Mouse (Mus musculus) heart, embryonic 16.5 days (tissue): Measurements from ENCODE around the gene Trim56. TPM values are rescaled to one million over a fixed set of nuclear protein-coding genes. Genes with fewer than 3 reads are reported as not detected.

Experiments used
- ATAC-seq: fragments of 200-750 bp; cut with Nextera tagmentation; replicated peaks from 2 replicates; pipeline ENCODE4 v1.8.0; 2017; ENCODE audit warnings: moderate number of reproducible peaks; ENCODE audit not compliant: insufficient read depth, low FRiP score; ENCODE audit errors: extremely low read depth
- H3K27ac ChIP-seq: fragments of 300-500 bp; sonication (generic); 2 replicates; pipeline ENCODE4 v1.5.1; 2014; ENCODE audit warnings: mild to moderate bottlenecking, low read length, control low read depth, moderate library complexity
- H3K27me3 ChIP-seq: fragments of 300-500 bp; sonication (generic); 2 replicates; pipeline ENCODE4 v1.6.1; 2014; ENCODE audit warnings: low read length, mixed read lengths; ENCODE audit not compliant: control insufficient read depth, insufficient read depth
- H3K36me3 ChIP-seq: fragments of 300-500 bp; sonication (generic); 2 replicates; pipeline ENCODE4 v1.6.1; 2014; ENCODE audit not compliant: control insufficient read depth, insufficient read depth
- H3K4me1 ChIP-seq: fragments of 300-500 bp; sonication (generic); 2 replicates; pipeline ENCODE4 v1.6.1; 2014; ENCODE audit warnings: low read length, mixed read lengths; ENCODE audit not compliant: control insufficient read depth, insufficient read depth
- H3K4me2 ChIP-seq: fragments of 300-500 bp; sonication (generic); 2 replicates; pipeline ENCODE4 v1.6.1; 2014; ENCODE audit warnings: low read depth, mild to moderate bottlenecking, control low read depth, low read length
- H3K4me3 ChIP-seq: fragments of 300-500 bp; sonication (generic); 2 replicates; pipeline ENCODE4 v1.5.1; 2014; ENCODE audit warnings: mild to moderate bottlenecking, control low read depth, low read length
- H3K9ac ChIP-seq: fragments of 300-500 bp; sonication (generic); 2 replicates; pipeline ENCODE4 v1.6.1; 2014; ENCODE audit warnings: low read length, control low read depth
- H3K9me3 ChIP-seq: fragments of 300-500 bp; sonication (generic); replicated peaks from 2 replicates; pipeline ENCODE4 v1.6.1; 2016; ENCODE audit warnings: low read length; ENCODE audit not compliant: control insufficient read depth
- WGBS: fragments of 180-500 bp; shearing (Covaris S2); extraction: QIAGEN DNeasy Blood & Tissue Kit; methylation state at CpG from one replicate; pipeline ENCODE4 v1.1.7; 2014; 5-methylcytosine and 5-hydroxymethylcytosine counted together
- polyA plus RNA-seq: library from polyadenylated mRNA; unstranded; fragments of >200 nt; fragmentation: Nextera tagmentation; extraction: Ambion mirVana; gene quantifications from 2 replicates; pipeline ENCODE4 v1.2.1, GENCODE M21; 2015

Trim56 gene
- polyA plus RNA-seq, 1 experiment from 2014 or later, result 7.2 TPM

DNA sequence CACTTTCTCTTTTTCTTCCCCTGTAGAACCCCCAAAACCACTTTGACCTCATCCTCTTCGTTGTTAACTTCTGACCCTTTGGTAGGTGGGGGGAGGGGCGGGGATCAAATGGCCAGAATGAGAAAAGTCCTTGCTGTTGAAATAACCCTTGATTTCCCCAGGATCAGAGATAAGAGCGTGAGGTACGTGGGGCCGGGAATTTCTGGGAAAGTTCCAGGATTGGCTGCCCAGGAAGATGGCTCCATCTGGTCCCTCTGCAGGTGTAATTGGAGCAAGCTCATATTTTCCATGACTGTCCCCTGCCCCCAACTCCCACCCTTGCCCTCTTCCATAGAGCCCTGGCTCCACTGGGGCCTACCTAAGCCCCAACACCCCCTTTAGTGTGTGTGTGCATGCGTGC, 40.3 kb downstream of the Trim56 start:
- H3K36me3 ChIP-seq, result no peaks in the 10 kb centered on the region
- no peak overlapping the region for H3K4me2 ChIP-seq
- H3K27me3 ChIP-seq, result no peaks in the 10 kb centered on the region
- H3K27ac ChIP-seq, result peak overlapping the region; percentile 94
- 43% methylated on average over 6 of the region's 6 CpGs for WGBS
- H3K9ac ChIP-seq, result 0 out of 2 replicates have a peak overlapping the region, but pooled peaks have one; percentile 23
- H3K4me1 ChIP-seq, result peaks cover 67% of the 10 kb centered on the region
- no peak for ATAC-seq
- no peaks in the 10 kb centered on the region for H3K9me3 ChIP-seq
- no peak overlapping the region for H3K4me3 ChIP-seq

DNA sequence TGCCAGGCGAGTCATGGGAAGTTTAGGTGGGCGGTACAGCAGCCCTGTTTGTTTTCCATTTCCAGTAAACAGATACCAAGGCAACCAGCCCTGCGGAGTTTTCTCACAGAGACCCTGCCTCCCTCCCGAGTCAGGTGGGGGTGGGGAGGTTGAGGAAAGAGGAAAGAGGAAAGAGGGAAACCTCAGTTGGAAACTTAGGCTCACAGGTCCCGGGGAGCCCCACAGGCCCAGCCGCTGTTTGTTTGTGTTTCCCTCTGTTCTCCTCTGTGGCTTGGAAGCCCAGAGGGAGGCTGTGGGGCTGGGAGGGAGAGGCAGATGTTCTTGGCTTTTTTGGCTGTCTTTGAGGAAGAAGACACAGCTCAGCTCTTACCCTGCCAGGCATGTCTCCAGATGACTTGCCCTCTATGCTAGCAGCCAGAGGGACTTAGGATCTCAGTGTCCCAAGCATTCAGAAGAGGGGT, 41.8 kb downstream of the Trim56 start:
- Histone ChIP-seq H3K4me3 (no peak overlapping the region), H3K4me2 (no peak overlapping the region), H3K4me1 (peaks cover 59% of the 10 kb centered on the region), H3K9me3 (no peaks in the 10 kb centered on the region), H3K27ac (no peak overlapping the region), H3K27me3 (no peaks in the 10 kb centered on the region), H3K36me3 (no peaks in the 10 kb centered on the region), H3K9ac (peak overlapping the region; percentile 5; the same call in 1 of the 2 replicates)
- 44% methylated on average over 6 of the region's 6 CpGs for WGBS
- ATAC-seq, result no peak

DNA sequence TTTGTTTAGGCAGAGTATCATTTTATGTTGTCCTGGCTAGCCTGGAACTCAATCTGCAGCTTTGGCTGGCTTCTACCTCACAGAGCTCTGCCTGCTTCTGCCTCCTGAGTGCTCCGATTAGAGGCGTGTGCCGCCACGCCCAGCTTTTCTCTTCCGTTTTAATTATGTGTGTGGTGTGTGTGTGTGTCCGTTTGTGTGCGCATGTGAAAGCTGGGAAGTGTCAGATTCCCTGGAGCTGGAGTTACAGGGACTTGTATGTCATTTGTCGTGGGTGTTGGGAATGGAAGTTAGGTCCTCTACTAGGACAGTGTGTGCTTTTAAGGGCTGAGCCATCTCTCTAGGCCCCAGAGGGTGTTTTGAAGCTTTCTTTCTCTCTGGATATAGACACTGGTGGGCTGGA, 42.9 kb downstream of the Trim56 start:
- Histone ChIP-seq H3K9ac (no peak overlapping the region), H3K27me3 (no peaks in the 10 kb centered on the region), H3K27ac (peak overlapping the region; percentile 97), H3K4me3 (no peak overlapping the region), H3K4me2 (no peak overlapping the region), H3K9me3 (no peaks in the 10 kb centered on the region), H3K36me3 (no peaks in the 10 kb centered on the region), H3K4me1 (peaks cover 49% of the 10 kb centered on the region)
- 91% methylated on average over 8 of the region's 8 CpGs for WGBS
- ATAC-seq, result no peak

DNA sequence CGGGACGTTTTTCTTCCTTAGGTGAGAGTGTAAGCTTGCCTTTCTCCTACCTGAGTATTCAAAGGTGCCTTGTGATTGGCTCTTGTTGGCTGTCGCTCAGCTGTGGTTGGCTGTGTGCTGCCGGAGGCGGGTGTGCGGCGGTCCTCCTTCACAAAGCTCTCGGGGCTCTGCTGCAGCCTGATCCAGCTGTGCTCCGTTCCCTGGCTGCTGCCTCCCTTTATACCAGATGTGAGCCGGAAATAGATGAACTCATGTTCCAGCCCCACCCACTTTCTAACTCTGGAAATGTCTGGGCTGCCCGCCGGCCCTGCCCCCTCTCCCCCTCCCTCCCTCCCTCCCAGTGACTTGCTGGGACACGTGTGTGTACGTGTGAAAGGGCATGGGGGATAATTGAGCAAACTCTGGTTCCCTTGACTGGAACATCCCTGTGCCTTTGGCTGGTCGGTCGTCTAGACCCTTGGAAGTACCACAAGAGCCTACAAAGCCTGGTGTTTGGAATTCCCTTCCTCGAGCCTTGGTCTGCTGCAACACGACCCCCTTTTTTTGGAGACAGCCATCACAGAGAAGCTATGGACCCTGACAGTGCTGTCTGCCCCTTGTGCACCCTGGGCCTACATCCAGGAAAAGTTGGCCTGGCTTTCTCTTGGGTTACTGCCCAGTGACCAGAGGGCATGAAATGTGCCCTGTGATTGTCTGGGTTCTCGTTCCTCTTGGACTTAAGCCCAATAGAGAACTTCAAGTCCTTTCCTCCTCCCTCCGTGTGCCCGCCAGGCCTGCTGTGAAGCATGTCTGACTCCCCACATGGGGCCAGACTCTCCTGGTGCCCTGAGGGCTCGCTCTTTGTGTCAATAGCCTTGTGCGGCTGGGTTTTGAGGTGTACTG, 43.7 kb downstream of the Trim56 start, which contains the start of gene Serpine1:
TSS of gene Serpine1 (minus strand) at position 190 of the 882 bp plus-strand sequence.
- Histone ChIP-seq H3K4me2 (peak within 1 kb of the TSS; percentile 57), H3K27me3 (no peaks in the 10 kb centered on the region), H3K27ac (peak within 1 kb of the TSS; percentile 97), H3K36me3 (no peaks in the 10 kb centered on the region; the same call in 1 of the 2 replicates), H3K4me3 (peak within 1 kb of the TSS; percentile 33), H3K9ac (peak within 1 kb of the TSS; percentile 56), H3K9me3 (no peaks in the 10 kb centered on the region), H3K4me1 (peaks cover 45% of the 10 kb centered on the region)
- WGBS, result 13% methylated on average over 23 of the region's 23 CpGs
- peak; percentile 87 for ATAC-seq

DNA sequence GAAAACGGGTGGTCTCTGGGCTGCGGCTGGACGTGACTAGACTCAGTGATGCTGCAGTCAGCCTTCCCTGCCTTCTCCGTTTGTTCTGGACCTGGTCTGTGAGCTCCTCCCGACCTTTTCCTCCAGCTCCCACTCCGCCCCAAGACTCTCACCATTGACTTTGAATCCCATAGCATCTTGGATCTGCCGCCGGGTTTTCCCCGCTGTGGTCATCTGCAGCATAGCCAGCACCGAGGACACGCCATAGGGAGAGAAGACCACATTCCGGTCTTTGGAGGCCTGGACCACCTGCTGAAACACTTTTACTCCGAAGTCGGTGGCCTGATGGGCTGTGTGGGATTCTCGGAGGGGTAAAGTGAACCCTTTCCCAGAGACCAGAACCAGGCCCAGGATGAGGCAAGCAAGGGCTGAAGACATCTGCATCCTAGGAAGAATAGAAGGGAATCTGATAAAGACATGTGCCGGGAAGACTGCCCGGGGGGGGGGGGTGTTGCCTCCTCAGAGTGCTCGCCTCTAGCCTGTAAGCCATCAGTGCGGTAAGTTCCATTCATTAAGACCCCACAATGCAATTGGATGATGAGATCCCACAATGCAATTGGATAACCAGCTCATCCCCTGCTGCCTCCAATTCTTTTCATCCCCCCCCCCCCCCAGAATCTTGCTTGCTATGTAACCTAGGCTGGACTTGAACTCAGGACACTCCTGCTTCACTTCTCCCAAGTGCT, 45.0 kb downstream of the Trim56 start:
- WGBS, result 84% methylated on average over 19 of the region's 19 CpGs
- Histone ChIP-seq H3K27ac (no peak overlapping the region), H3K9ac (no peak overlapping the region), H3K36me3 (no peaks in the 10 kb centered on the region; the same call in 1 of the 2 replicates), H3K4me3 (peak overlapping the region; percentile 33; the same call in 1 of the 2 replicates), H3K4me2 (peak overlapping the region; percentile 57), H3K27me3 (no peaks in the 10 kb centered on the region), H3K4me1 (peaks cover 33% of the 10 kb centered on the region), H3K9me3 (no peaks in the 10 kb centered on the region)
- ATAC-seq, result no peak

DNA sequence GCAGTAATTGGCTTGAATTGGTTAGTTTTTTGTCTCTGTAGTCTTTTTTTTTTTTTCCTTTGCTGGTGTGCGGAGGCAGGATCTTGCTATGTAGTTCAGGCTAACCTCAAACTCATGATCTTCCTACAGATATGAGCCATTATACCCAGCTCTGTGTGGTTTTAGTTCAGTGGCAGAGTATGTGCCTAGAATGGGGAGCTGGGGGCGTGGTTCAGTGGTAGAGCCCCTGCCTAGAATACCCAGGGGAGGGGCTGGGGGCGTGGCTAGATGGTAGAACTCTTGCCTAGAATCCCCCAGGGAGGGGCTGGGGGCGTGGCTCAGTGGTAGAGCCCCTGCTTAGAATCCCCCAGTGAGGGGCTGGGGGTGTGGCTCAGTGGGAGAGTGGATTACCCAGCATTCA, 47.3 kb downstream of the Trim56 start:
- 65% methylated on average over 4 of the region's 4 CpGs for WGBS
- peaks cover 19% of the 10 kb centered on the region for H3K4me1 ChIP-seq
- no peaks in the 10 kb centered on the region for H3K27me3 ChIP-seq
- no peak overlapping the region for H3K9ac ChIP-seq
- no peak for ATAC-seq
- no peak overlapping the region for H3K4me3 ChIP-seq
- no peak overlapping the region for H3K27ac ChIP-seq
- no peak overlapping the region for H3K4me2 ChIP-seq
- H3K9me3 ChIP-seq, result no peaks in the 10 kb centered on the region
- peaks cover 4% of the 10 kb centered on the region; the same call in 1 of the 2 replicates for H3K36me3 ChIP-seq

DNA sequence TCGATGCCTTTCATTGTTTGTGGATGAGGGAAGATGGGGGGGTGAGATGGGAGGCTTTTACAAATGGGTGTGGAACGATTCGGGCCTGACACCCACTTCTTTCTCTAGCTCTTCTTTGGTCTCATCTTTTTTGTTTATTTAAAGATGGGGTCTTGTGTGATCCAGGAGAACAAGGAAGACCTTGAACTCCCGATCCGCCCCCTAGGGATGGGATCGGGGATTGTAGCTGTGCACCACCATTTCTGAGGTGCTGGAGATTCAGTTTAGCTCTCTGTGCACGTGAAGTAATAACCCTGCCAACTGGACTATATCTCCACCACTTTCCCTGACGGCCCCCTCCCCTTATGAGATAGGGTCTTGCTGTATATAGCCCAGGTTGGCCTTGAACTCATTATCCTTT, 50.1 kb downstream of the Trim56 start:
- no peaks in the 10 kb centered on the region for H3K9me3 ChIP-seq
- WGBS, result 74% methylated on average over 8 of the region's 8 CpGs
- H3K4me2 ChIP-seq, result no peak overlapping the region
- no peaks in the 10 kb centered on the region for H3K27me3 ChIP-seq
- no peak overlapping the region for H3K9ac ChIP-seq
- H3K4me3 ChIP-seq, result no peak overlapping the region
- no peak overlapping the region for H3K27ac ChIP-seq
- no peaks in the 10 kb centered on the region for H3K4me1 ChIP-seq
- peaks cover 4% of the 10 kb centered on the region; the same call in 1 of the 2 replicates for H3K36me3 ChIP-seq
- no peak for ATAC-seq

DNA sequence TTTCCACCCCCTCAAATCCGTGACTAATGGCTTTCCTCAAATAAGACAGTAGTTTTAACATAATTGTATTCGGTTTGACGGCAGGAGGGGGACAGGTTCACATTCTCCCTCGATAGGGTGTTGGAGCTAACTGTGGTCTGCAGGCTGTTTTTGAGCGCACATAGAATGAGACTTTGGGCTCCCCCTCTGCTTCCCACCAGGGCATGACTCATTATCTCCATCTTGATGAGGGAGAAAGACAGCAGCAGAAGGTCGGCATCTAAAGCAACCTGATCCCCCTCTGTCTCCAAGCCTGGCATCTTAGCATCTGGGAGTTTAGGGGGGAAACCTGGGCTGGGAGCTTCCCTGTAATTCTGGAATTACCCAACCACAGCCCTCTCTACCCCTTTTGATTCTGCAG, 50.6 kb downstream of the Trim56 start:
- WGBS, result 60% methylated on average over 6 of the region's 6 CpGs
- no peak for ATAC-seq
- Histone ChIP-seq H3K4me3 (no peak overlapping the region), H3K36me3 (peaks cover 4% of the 10 kb centered on the region; the same call in 1 of the 2 replicates), H3K27me3 (no peaks in the 10 kb centered on the region), H3K27ac (no peak overlapping the region), H3K4me1 (no peaks in the 10 kb centered on the region), H3K9ac (no peak overlapping the region), H3K4me2 (no peak overlapping the region), H3K9me3 (no peaks in the 10 kb centered on the region)

DNA sequence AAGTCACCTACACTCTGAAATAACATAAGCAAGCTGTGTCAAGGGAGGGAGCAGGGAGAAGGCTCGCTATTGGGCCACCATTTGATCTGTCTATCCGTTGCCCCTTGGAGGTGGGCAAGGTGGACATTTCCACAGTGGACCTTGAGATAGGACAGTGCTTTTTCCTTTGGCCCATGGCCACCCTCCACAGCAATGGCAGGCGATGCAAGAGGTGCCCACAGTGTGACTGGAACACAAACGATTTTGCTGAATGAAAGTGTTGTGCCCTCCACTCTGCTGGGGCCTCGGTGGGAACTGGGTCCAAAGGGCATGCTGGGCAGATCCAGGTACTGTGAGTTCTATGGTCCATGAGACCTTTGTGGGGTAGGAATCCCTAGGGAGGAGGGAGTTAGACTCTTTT, 53.4 kb downstream of the Trim56 start:
- Histone ChIP-seq H3K9ac (no peak overlapping the region), H3K4me1 (no peaks in the 10 kb centered on the region), H3K4me3 (no peak overlapping the region), H3K9me3 (no peaks in the 10 kb centered on the region), H3K4me2 (no peak overlapping the region), H3K27ac (no peak overlapping the region), H3K36me3 (peaks cover 4% of the 10 kb centered on the region; the same call in 1 of the 2 replicates), H3K27me3 (no peaks in the 10 kb centered on the region)
- 82% methylated on average over 5 of the region's 5 CpGs for WGBS
- no peak for ATAC-seq
